Mouse (Mus musculus): ENCODE measurements around the gene Setd3.
"Not testable (repeated sequence)": the region's sequence is repeated elsewhere in the genome, so short reads cannot be mapped to it uniquely, and the experiment has no call there.

The Setd3 gene

GRCm38 (mm10) chr12:108143624-108144498, 35.3 kb downstream of the Setd3 start:
- DNase-seq (ENCODE audit: low read depth, low spot score) = no peak

- peak; percentile 12 for DNase-seq (ENCODE audit: low read depth, low spot score)
Observed at GRCm38 (mm10) chr12:108135610-108136208, 43.4 kb downstream of the Setd3 start.

- DNase-seq (ENCODE audit: low read depth, low spot score) = peak; percentile 23
Observed at GRCm38 (mm10) chr12:108133181-108133580, 45.9 kb downstream of the Setd3 start.

GRCm38 (mm10) chr12:108132450-108133070, 46.6 kb downstream of the Setd3 start:
- no peak for DNase-seq (ENCODE audit: low read depth, low spot score)

GRCm38 (mm10) chr12:108121288-108121687, 57.8 kb downstream of the Setd3 start:
- DNase-seq (ENCODE audit: low read depth, low spot score) = peak; percentile 87

GRCm38 (mm10) chr12:108120434-108120833, 58.7 kb downstream of the Setd3 start:
- no peak for DNase-seq (ENCODE audit: low read depth, low spot score)

GRCm38 (mm10) chr12:108119930-108120329, 59.2 kb downstream of the Setd3 start:
- DNase-seq (ENCODE audit: low read depth, low spot score) = peak; percentile 39

- DNase-seq (ENCODE audit: low read depth, low spot score) = peak; percentile 65
Observed at GRCm38 (mm10) chr12:108118902-108119531, 60.1 kb downstream of the Setd3 start.

GRCm38 (mm10) chr12:108118503-108118901, 60.6 kb downstream of the Setd3 start:
- DNase-seq (ENCODE audit: low read depth, low spot score) = no peak

GRCm38 (mm10) chr12:108111191-108111590, 67.9 kb downstream of the Setd3 start:
- no peak for DNase-seq (ENCODE audit: low read depth, low spot score)

- no peak for DNase-seq (ENCODE audit: low read depth, low spot score)
Observed at GRCm38 (mm10) chr12:108110674-108111073, 68.4 kb downstream of the Setd3 start.

GRCm38 (mm10) chr12:108109732-108110131, 69.4 kb downstream of the Setd3 start:
- DNase-seq (ENCODE audit: low read depth, low spot score) = no peak

- not testable (repeated sequence) for DNase-seq (ENCODE audit: low read depth, low spot score)
Observed at GRCm38 (mm10) chr12:108108591-108108990, 70.5 kb downstream of the Setd3 start.

- no peak for DNase-seq (ENCODE audit: low read depth, low spot score)
Observed at GRCm38 (mm10) chr12:108103292-108103691, 75.8 kb downstream of the Setd3 start.

GRCm38 (mm10) chr12:108102119-108102518, 77.0 kb downstream of the Setd3 start:
- DNase-seq (ENCODE audit: low read depth, low spot score) = no peak

GRCm38 (mm10) chr12:108100181-108100580, 78.9 kb downstream of the Setd3 start:
- no peak for DNase-seq (ENCODE audit: low read depth, low spot score)

GRCm38 (mm10) chr12:108098201-108098980, 80.7 kb downstream of the Setd3 start:
- no peak for DNase-seq (ENCODE audit: low read depth, low spot score)

GRCm38 (mm10) chr12:108097643-108098042, 81.5 kb downstream of the Setd3 start:
- no peak for DNase-seq (ENCODE audit: low read depth, low spot score)

GRCm38 (mm10) chr12:108088253-108088652, 90.9 kb downstream of the Setd3 start:
- DNase-seq (ENCODE audit: low read depth, low spot score) = no peak

- DNase-seq (ENCODE audit: low read depth, low spot score) = no peak
Observed at GRCm38 (mm10) chr12:108087489-108087888, 91.6 kb downstream of the Setd3 start.

- no peak for DNase-seq (ENCODE audit: low read depth, low spot score)
Observed at GRCm38 (mm10) chr12:108078122-108078752, 100.9 kb downstream of the Setd3 start.

Data from mesoderm, embryonic 11.5 days (tissue).